22 mouse cellular contexts compared by ENCODE assay signal in genomic region chr11:108395061-108395460, GRCm38 (mm10). TPM values are rescaled to one million over a fixed set of nuclear protein-coding genes. Genes with fewer than 3 reads are reported as not detected.
DNase-seq lines count a peak whose midpoint lies in the region; ATAC-seq and TF ChIP-seq lines count a peak whose summit lies in the region.
"Had no signal": no experiment of that assay in that cellular context is flagged by ENCODE, and none has a peak within 500 bp of the region (broad histone marks: within the 10 kb centered on the region; RNA-seq: fewer than 3 reads in every experiment).

No protein-coding gene starts in this region.

- no peak for TF ChIP-seq CTCF in liver, postnatal 0 days (IDR thresholded peaks at IDR 0.05; ENCODE audit: low read depth)

- DNase-seq in kidney, adult 9 months, result peak; percentile 53
- DNase-seq in liver, embryonic 11.5 days (ENCODE audit: low spot score), result no peak
- peak; percentile 54 for DNase-seq in liver, postnatal 0 days
- no peak for DNase-seq in thymus, postnatal 25 days
- DNase-seq: adrenal gland, postnatal 14 days; cerebellum, adult 18-20 months; cerebellum, adult 9-11 months; cerebellum, postnatal 36 days; gastrocnemius, adult 2 months; gastrocnemius, postnatal 36 days; heart, adult 11 months; heart, postnatal 10 days; heart, postnatal 4 days had no signal

- ATAC-seq in kidney, embryonic 16.5 days (ENCODE audit: low FRiP score, low TSS enrichment), result no peak
- ATAC-seq in liver, embryonic 12.5 days, result no peak
- no peak for ATAC-seq in liver, embryonic 11.5 days (replicated peaks; ENCODE audit: low FRiP score)
- ATAC-seq in liver, postnatal 0 days, result peak; percentile 76
- ATAC-seq: activated CD4-positive, CD25-positive, alpha-beta regulatory T cell, adult 4 months; forebrain, embryonic 14.5 days; Patski had no signal

- no peaks in the 10 kb centered on the region for H3K36me3 ChIP-seq in kidney, embryonic 16.5 days (ENCODE audit: insufficient read depth, low read length)
- H3K36me3 ChIP-seq in liver, embryonic 12.5 days, result no peaks in the 10 kb centered on the region
- no peaks in the 10 kb centered on the region for H3K36me3 ChIP-seq in liver, embryonic 11.5 days (ENCODE audit: control insufficient read depth, insufficient read depth, low read length)
- H3K36me3 ChIP-seq in liver, postnatal 0 days (replicated peaks; ENCODE audit: insufficient read depth, low read length), result no peaks in the 10 kb centered on the region; the same call in 1 of the 2 replicates
- H3K36me3 ChIP-seq: embryonic facial prominence, embryonic 13.5 days; forebrain, embryonic 10.5 days; hindbrain, embryonic 12.5 days had no signal

- peak; percentile 54; the same call in 1 of the 2 replicates for TF ChIP-seq EP300 in liver, postnatal 0 days (IDR thresholded peaks at IDR 0.05; ENCODE audit: low read depth)

- no peaks in the 10 kb centered on the region for H3K9me3 ChIP-seq in kidney, embryonic 16.5 days (ENCODE audit: low read length)
- H3K9me3 ChIP-seq in liver, embryonic 12.5 days (replicated peaks), result no peaks in the 10 kb centered on the region
- no peaks in the 10 kb centered on the region for H3K9me3 ChIP-seq in liver, embryonic 11.5 days (ENCODE audit: control insufficient read depth, low read length)
- H3K9me3 ChIP-seq in liver, postnatal 0 days (ENCODE audit: low read length), result no peaks in the 10 kb centered on the region
- H3K9me3 ChIP-seq: embryonic facial prominence, embryonic 13.5 days; forebrain, embryonic 10.5 days; hindbrain, embryonic 12.5 days had no signal

- WGBS in kidney, embryonic 16.5 days, result 89% methylated on average over 9 of the region's 9 CpGs
- 73% methylated on average over 9 of the region's 9 CpGs for WGBS in liver, embryonic 12.5 days (ENCODE audit: insufficient replicate concordance)
- WGBS in liver, embryonic 11.5 days, result 82% methylated on average over 9 of the region's 9 CpGs
- WGBS in liver, postnatal 0 days (ENCODE audit: insufficient replicate concordance), result 74% methylated on average over 9 of the region's 9 CpGs

- no peak overlapping the region for H3K4me2 ChIP-seq in kidney, embryonic 16.5 days (replicated peaks; ENCODE audit: low read depth, low read length)
- no peak overlapping the region for H3K4me2 ChIP-seq in liver, embryonic 12.5 days
- no peak overlapping the region for H3K4me2 ChIP-seq in liver, embryonic 11.5 days
- H3K4me2 ChIP-seq in liver, postnatal 0 days (ENCODE audit: low read depth, low read length), result peak overlapping the region; percentile 45; the same call in 1 of the 2 replicates
- H3K4me2 ChIP-seq: embryonic facial prominence, embryonic 13.5 days; hindbrain, embryonic 12.5 days had no signal

- no peaks in the 10 kb centered on the region for H3K27me3 ChIP-seq in kidney, embryonic 16.5 days (ENCODE audit: insufficient read depth, low read length)
- H3K27me3 ChIP-seq in liver, embryonic 12.5 days (replicated peaks), result no peaks in the 10 kb centered on the region
- H3K27me3 ChIP-seq in liver, embryonic 11.5 days (replicated peaks; ENCODE audit: control insufficient read depth, insufficient read depth, low read length), result no peaks in the 10 kb centered on the region
- H3K27me3 ChIP-seq in liver, postnatal 0 days (ENCODE audit: insufficient read depth, low read length), result no peaks in the 10 kb centered on the region
- H3K27me3 ChIP-seq: embryonic facial prominence, embryonic 13.5 days; hindbrain, embryonic 12.5 days had no signal

- no peaks in the 10 kb centered on the region for H3K4me1 ChIP-seq in kidney, embryonic 16.5 days (ENCODE audit: insufficient read depth, low read length)
- H3K4me1 ChIP-seq in liver, embryonic 12.5 days, result no peaks in the 10 kb centered on the region
- no peaks in the 10 kb centered on the region for H3K4me1 ChIP-seq in liver, embryonic 11.5 days (replicated peaks; ENCODE audit: control insufficient read depth, insufficient read depth, low read length)
- no peaks in the 10 kb centered on the region for H3K4me1 ChIP-seq in liver, postnatal 0 days (ENCODE audit: insufficient read depth)
- H3K4me1 ChIP-seq: embryonic facial prominence, embryonic 13.5 days; forebrain, embryonic 10.5 days; hindbrain, embryonic 12.5 days had no signal

- no peak overlapping the region for H3K9ac ChIP-seq in kidney, embryonic 16.5 days (replicated peaks; ENCODE audit: low read length)
- H3K9ac ChIP-seq in liver, embryonic 12.5 days, result no peak overlapping the region
- H3K9ac ChIP-seq in liver, embryonic 11.5 days (ENCODE audit: low read depth, low read length), result no peak overlapping the region
- H3K9ac ChIP-seq in liver, postnatal 0 days (replicated peaks), result peak overlapping the region; percentile 68
- H3K9ac ChIP-seq: embryonic facial prominence, embryonic 13.5 days; hindbrain, embryonic 12.5 days had no signal

- no peak overlapping the region for H3K27ac ChIP-seq in kidney, embryonic 16.5 days (ENCODE audit: low read length)
- H3K27ac ChIP-seq in liver, embryonic 12.5 days, result no peak overlapping the region
- no peak overlapping the region for H3K27ac ChIP-seq in liver, embryonic 11.5 days (ENCODE audit: low read depth, low read length)
- peak overlapping the region; percentile 85 for H3K27ac ChIP-seq in liver, postnatal 0 days (ENCODE audit: low read depth)
- H3K27ac ChIP-seq: embryonic facial prominence, embryonic 13.5 days; forebrain, embryonic 10.5 days; gastrocnemius, adult 2 months; hindbrain, embryonic 12.5 days had no signal

- no peak overlapping the region for H3K4me3 ChIP-seq in kidney, embryonic 16.5 days (ENCODE audit: low read length)
- H3K4me3 ChIP-seq in liver, embryonic 12.5 days, result peak overlapping the region; percentile 15; the same call in 1 of the 2 replicates
- no peak overlapping the region for H3K4me3 ChIP-seq in liver, embryonic 11.5 days (ENCODE audit: low read depth, low read length)
- peak overlapping the region; percentile 49 for H3K4me3 ChIP-seq in liver, postnatal 0 days (ENCODE audit: low read depth, low read length)
- H3K4me3 ChIP-seq: embryonic facial prominence, embryonic 13.5 days; forebrain, embryonic 10.5 days; gastrocnemius, adult 2 months; hindbrain, embryonic 12.5 days had no signal

RNA-seq across cellular contexts. Expression of gene Cep112, which starts 29.9 kb away (rescaled TPM):
- polyA plus RNA-seq in kidney, embryonic 16.5 days (2015; fragmentation: Nextera tagmentation; extraction: Ambion mirVana), result 10.0 and 10.4 TPM in 2 replicates
- polyA plus RNA-seq in liver, embryonic 12.5 days (2016; fragmentation: Nextera tagmentation; extraction: Ambion mirVana), result 2.7 and 2.8 TPM in 2 replicates
- polyA plus RNA-seq in liver, embryonic 11.5 days (2014; fragmentation: Nextera tagmentation; extraction: Ambion mirVana), result 3.9 and 5.7 TPM in 2 replicates
- 0.66 and 1.1 TPM in 2 replicates for polyA plus RNA-seq in liver, postnatal 0 days (2015; fragmentation: Nextera tagmentation; extraction: Ambion mirVana)

RNA-seq across cellular contexts. Expression of gene Prkca, which starts 51.3 kb away (rescaled TPM):
- polyA plus RNA-seq in kidney, embryonic 16.5 days (2015; fragmentation: Nextera tagmentation; extraction: Ambion mirVana), result 7.0 and 9.7 TPM in 2 replicates
- polyA plus RNA-seq in liver, embryonic 12.5 days (2016; fragmentation: Nextera tagmentation; extraction: Ambion mirVana), result 6.4 and 7.5 TPM in 2 replicates
- 10.1 and 12.4 TPM in 2 replicates for polyA plus RNA-seq in liver, embryonic 11.5 days (2014; fragmentation: Nextera tagmentation; extraction: Ambion mirVana)
- 2.9 and 3.0 TPM in 2 replicates for polyA plus RNA-seq in liver, postnatal 0 days (2015; fragmentation: Nextera tagmentation; extraction: Ambion mirVana)

RNA-seq across cellular contexts. Expression of gene Apoh, which starts 51.9 kb away (rescaled TPM):
- polyA plus RNA-seq in kidney, embryonic 16.5 days (2015; fragmentation: Nextera tagmentation; extraction: Ambion mirVana), result 1.9 and 2.4 TPM in 2 replicates
- 36.3 and 36.7 TPM in 2 replicates for polyA plus RNA-seq in liver, embryonic 12.5 days (2016; fragmentation: Nextera tagmentation; extraction: Ambion mirVana)
- polyA plus RNA-seq in liver, embryonic 11.5 days (2014; fragmentation: Nextera tagmentation; extraction: Ambion mirVana), result 8.7 and 10.6 TPM in 2 replicates
- 3,365 and 3,457 TPM in 2 replicates for polyA plus RNA-seq in liver, postnatal 0 days (2015; fragmentation: Nextera tagmentation; extraction: Ambion mirVana)
- polyA plus RNA-seq: activated CD4-positive, CD25-positive, alpha-beta regulatory T cell, adult 4 months; forebrain, embryonic 10.5 days; forebrain, embryonic 14.5 days; heart, embryonic 14.5 days had no signal

Comparison
In these comparisons a context has a peak if more than half of its experiments do, and no peak if none do; other contexts are left out.
1. DNase-seq: peak in kidney, adult 9 months (single experiment) and liver, postnatal 0 days (single experiment); none in liver, embryonic 11.5 days (single experiment) and thymus, postnatal 25 days (single experiment).
2. H3K4me3 ChIP-seq: peak in liver, embryonic 12.5 days (single experiment) and liver, postnatal 0 days (single experiment); none in kidney, embryonic 16.5 days (single experiment) and liver, embryonic 11.5 days (single experiment).
3. RNA of gene Apoh, which starts 51.9 kb away (polyA plus RNA-seq): 3,365 to 3,457 TPM in liver, postnatal 0 days; 36.3 to 36.7 TPM in liver, embryonic 12.5 days, 8.7 to 10.6 TPM in liver, embryonic 11.5 days and 1.9 to 2.4 TPM in kidney, embryonic 16.5 days; every median in the first group is over 10 times any median in the second.